Mouse (Mus musculus) forebrain, embryonic 10.5 days (tissue): ENCODE results near the gene Sgpl1. TPM values are rescaled to one million over a fixed set of nuclear protein-coding genes. Genes with fewer than 3 reads are reported as not detected.

Experiments
- DNase-seq: peaks from one replicate; pipeline ENCODE4 v3.0.0-alpha.2; 2017; ENCODE audit warnings: low spot score; ENCODE audit errors: extremely low spot score
- H3K27ac ChIP-seq: fragments of 300-500 bp; sonication (generic); 2 replicates; pipeline ENCODE4 v1.5.1; 2016; ENCODE audit warnings: mild to moderate bottlenecking
- H3K27me3 ChIP-seq: fragments of 300-500 bp; sonication (generic); 2 replicates; pipeline ENCODE4 v1.6.1; 2016; ENCODE audit warnings: mild to moderate bottlenecking; ENCODE audit not compliant: poor library complexity, severe bottlenecking
- H3K36me3 ChIP-seq: fragments of 300-500 bp; sonication (generic); replicated peaks from 2 replicates; pipeline ENCODE4 v1.6.1; 2016; ENCODE audit warnings: mild to moderate bottlenecking, moderate library complexity
- H3K4me1 ChIP-seq: fragments of 300-500 bp; sonication (generic); 2 replicates; pipeline ENCODE4 v1.6.1; 2016
- H3K4me3 ChIP-seq: fragments of 300-500 bp; sonication (generic); 2 replicates; pipeline ENCODE4 v1.5.1; 2016; ENCODE audit warnings: mild to moderate bottlenecking, moderate library complexity
- H3K9me3 ChIP-seq: fragments of 300-500 bp; sonication (generic); 2 replicates; pipeline ENCODE4 v1.6.1; 2016; ENCODE audit warnings: mild to moderate bottlenecking, moderate library complexity
- WGBS: fragments of 180-500 bp; shearing (Covaris S2); methylation state at CpG from one replicate; pipeline ENCODE4 v1.1.7; 2016; 5-methylcytosine and 5-hydroxymethylcytosine counted together
- polyA plus RNA-seq: library from polyadenylated mRNA; unstranded; fragments of >200 nt; fragmentation: Nextera tagmentation; extraction: Ambion mirVana; gene quantifications from 2 replicates; pipeline ENCODE4 v1.2.1, GENCODE M21; 2016

Sgpl1 gene
- polyA plus RNA-seq, 1 experiment from 2014 or later, result 58.3 TPM

GRCm38 (mm10) chr10:61103564-61104114 lies 43.9 kb downstream of the Sgpl1 start:
- Histone ChIP-seq H3K4me3 (no peak overlapping the region), H3K36me3 (peaks cover 99% of the 10 kb centered on the region), H3K27ac (no peak overlapping the region), H3K9me3 (no peaks in the 10 kb centered on the region), H3K27me3 (no peaks in the 10 kb centered on the region), H3K4me1 (no peaks in the 10 kb centered on the region)
- no peak for DNase-seq
- 91% methylated on average over 3 of the region's 3 CpGs for WGBS

GRCm38 (mm10) chr10:61091866-61092265 lies 55.6 kb downstream of the Sgpl1 start:
- 0 out of 2 replicates have a peak, but pooled peaks cover 5% of the 10 kb centered on the region for H3K36me3 ChIP-seq
- no peaks in the 10 kb centered on the region for H3K9me3 ChIP-seq
- no peak overlapping the region for H3K27ac ChIP-seq
- H3K27me3 ChIP-seq, result no peaks in the 10 kb centered on the region
- no peak for DNase-seq
- H3K4me1 ChIP-seq, result peaks cover 14% of the 10 kb centered on the region
- 81% methylated on average over 6 of the region's 6 CpGs for WGBS
- H3K4me3 ChIP-seq, result no peak overlapping the region

- 0 out of 2 replicates have a peak, but pooled peaks cover 4% of the 10 kb centered on the region for H3K36me3 ChIP-seq
- peak within 1 kb of the TSS; percentile 57 for H3K4me3 ChIP-seq
- H3K9me3 ChIP-seq, result no peaks in the 10 kb centered on the region
- H3K27ac ChIP-seq, result peak within 1 kb of the TSS; percentile 90
- peak; percentile 42 for DNase-seq
- H3K4me1 ChIP-seq, result peaks cover 21% of the 10 kb centered on the region
- 10% methylated on average over 33 of the region's 33 CpGs for WGBS
- H3K27me3 ChIP-seq, result no peaks in the 10 kb centered on the region
Measured at GRCm38 (mm10) chr10:61089170-61090142, 58.0 kb downstream of the Sgpl1 start, which contains the start of gene Pcbd1. Gene Pcbd1 (plus strand): TSS chr10:61089331.

- Histone ChIP-seq H3K4me3 (no peak overlapping the region), H3K4me1 (peaks cover 21% of the 10 kb centered on the region), H3K27me3 (no peaks in the 10 kb centered on the region), H3K36me3 (no peaks in the 10 kb centered on the region), H3K27ac (no peak overlapping the region), H3K9me3 (no peaks in the 10 kb centered on the region)
- WGBS, result 97% methylated on average over 3 of the region's 3 CpGs
- DNase-seq, result no peak
Measured at GRCm38 (mm10) chr10:61088468-61088867, 59.0 kb downstream of the Sgpl1 start.

- 24% methylated on average over 3 of the region's 3 CpGs for WGBS
- Histone ChIP-seq H3K4me1 (peaks cover 21% of the 10 kb centered on the region), H3K27me3 (no peaks in the 10 kb centered on the region), H3K4me3 (no peak overlapping the region), H3K27ac (no peak overlapping the region), H3K36me3 (no peaks in the 10 kb centered on the region), H3K9me3 (no peaks in the 10 kb centered on the region)
- peak; percentile 39 for DNase-seq
Measured at GRCm38 (mm10) chr10:61086502-61086901, 61.0 kb downstream of the Sgpl1 start.

GRCm38 (mm10) chr10:61085364-61085763 lies 62.1 kb downstream of the Sgpl1 start:
- WGBS, result 94% methylated on average over 2 of the region's 2 CpGs
- DNase-seq, result no peak
- H3K9me3 ChIP-seq, result no peaks in the 10 kb centered on the region
- no peak overlapping the region for H3K27ac ChIP-seq
- H3K36me3 ChIP-seq, result no peaks in the 10 kb centered on the region
- H3K4me1 ChIP-seq, result peaks cover 27% of the 10 kb centered on the region
- H3K4me3 ChIP-seq, result no peak overlapping the region
- no peaks in the 10 kb centered on the region for H3K27me3 ChIP-seq

- 91% methylated on average over 11 of the region's 11 CpGs for WGBS
- Histone ChIP-seq H3K27ac (peak overlapping the region; percentile 90), H3K27me3 (no peaks in the 10 kb centered on the region), H3K4me1 (peaks cover 32% of the 10 kb centered on the region), H3K4me3 (no peak overlapping the region), H3K36me3 (no peaks in the 10 kb centered on the region), H3K9me3 (no peaks in the 10 kb centered on the region)
- no peak for DNase-seq
Measured at GRCm38 (mm10) chr10:61080931-61081255, 66.6 kb downstream of the Sgpl1 start.

- Histone ChIP-seq H3K4me1 (peaks cover 32% of the 10 kb centered on the region), H3K27me3 (no peaks in the 10 kb centered on the region), H3K4me3 (peak overlapping the region; percentile 31), H3K27ac (peak overlapping the region; percentile 90), H3K36me3 (no peaks in the 10 kb centered on the region), H3K9me3 (no peaks in the 10 kb centered on the region)
- whole genome bisulfite sequencing, result 41% methylated on average over 14 of the region's 14 CpGs
- DNase-seq, result peak; percentile 83
Measured at GRCm38 (mm10) chr10:61080227-61080930, 67.1 kb downstream of the Sgpl1 start.

- 93% methylated on average over 3 of the region's 3 CpGs for WGBS
- H3K27me3 ChIP-seq, result peaks cover 14% of the 10 kb centered on the region
Measured at GRCm38 (mm10) chr10:61075607-61076006, 71.9 kb downstream of the Sgpl1 start.

GRCm38 (mm10) chr10:61074643-61075042 lies 72.9 kb downstream of the Sgpl1 start:
- Histone ChIP-seq H3K27me3 (peaks cover 19% of the 10 kb centered on the region), H3K4me3 (no peak overlapping the region), H3K27ac (no peak overlapping the region), H3K4me1 (peaks cover 42% of the 10 kb centered on the region), H3K36me3 (no peaks in the 10 kb centered on the region), H3K9me3 (no peaks in the 10 kb centered on the region)
- no peak for DNase-seq
- WGBS, result 13% methylated on average over 1 of the region's 1 CpGs

More at GRCm38 (mm10) chr10:61075607-61076006, 71.9 kb downstream of the Sgpl1 start:
- Histone ChIP-seq H3K9me3 (no peaks in the 10 kb centered on the region), H3K4me1 (peaks cover 48% of the 10 kb centered on the region), H3K4me3 (no peak overlapping the region), H3K27ac (no peak overlapping the region), H3K36me3 (no peaks in the 10 kb centered on the region)
- no peak for DNase-seq

GRCm38 (mm10) chr10:61072324-61072723 lies 75.2 kb downstream of the Sgpl1 start:
- whole genome bisulfite sequencing, result 15% methylated on average over 16 of the region's 16 CpGs
- Histone ChIP-seq H3K4me1 (peaks cover 38% of the 10 kb centered on the region), H3K4me3 (no peak overlapping the region), H3K9me3 (no peaks in the 10 kb centered on the region), H3K27ac (no peak overlapping the region), H3K27me3 (peaks cover 24% of the 10 kb centered on the region), H3K36me3 (no peaks in the 10 kb centered on the region)
- peak; percentile 63 for DNase-seq

GRCm38 (mm10) chr10:61069248-61069647 lies 78.3 kb downstream of the Sgpl1 start:
- peaks cover 52% of the 10 kb centered on the region for H3K4me1 ChIP-seq
- no peaks in the 10 kb centered on the region for H3K36me3 ChIP-seq
- H3K27ac ChIP-seq, result peak overlapping the region; percentile 49; the same call in 1 of the 2 replicates
- H3K4me3 ChIP-seq, result peak overlapping the region; percentile 28
- WGBS, result 6% methylated on average over 13 of the region's 13 CpGs
- H3K27me3 ChIP-seq, result peaks cover 32% of the 10 kb centered on the region
- peak; percentile 41 for DNase-seq
- H3K9me3 ChIP-seq, result no peaks in the 10 kb centered on the region
